Mouse (Mus musculus) lung, postnatal 4 days (tissue): Measurements from ENCODE around the gene Tcf7l1.

Source experiments
- DNase-seq, 2 experiments: peaks; one replicate each; pipeline ENCODE4 v3.0.0; 2021

Gene Tcf7l1

GRCm38 (mm10) chr6:72744144-72744800, 44.8 kb downstream of the Tcf7l1 start:
- no peak for DNase-seq

GRCm38 (mm10) chr6:72743624-72744041, 45.4 kb downstream of the Tcf7l1 start:
- DNase-seq = no peak

- peak; percentile 43 to 69 for DNase-seq
Measured at GRCm38 (mm10) chr6:72742331-72742730, 46.7 kb downstream of the Tcf7l1 start.

DNA sequence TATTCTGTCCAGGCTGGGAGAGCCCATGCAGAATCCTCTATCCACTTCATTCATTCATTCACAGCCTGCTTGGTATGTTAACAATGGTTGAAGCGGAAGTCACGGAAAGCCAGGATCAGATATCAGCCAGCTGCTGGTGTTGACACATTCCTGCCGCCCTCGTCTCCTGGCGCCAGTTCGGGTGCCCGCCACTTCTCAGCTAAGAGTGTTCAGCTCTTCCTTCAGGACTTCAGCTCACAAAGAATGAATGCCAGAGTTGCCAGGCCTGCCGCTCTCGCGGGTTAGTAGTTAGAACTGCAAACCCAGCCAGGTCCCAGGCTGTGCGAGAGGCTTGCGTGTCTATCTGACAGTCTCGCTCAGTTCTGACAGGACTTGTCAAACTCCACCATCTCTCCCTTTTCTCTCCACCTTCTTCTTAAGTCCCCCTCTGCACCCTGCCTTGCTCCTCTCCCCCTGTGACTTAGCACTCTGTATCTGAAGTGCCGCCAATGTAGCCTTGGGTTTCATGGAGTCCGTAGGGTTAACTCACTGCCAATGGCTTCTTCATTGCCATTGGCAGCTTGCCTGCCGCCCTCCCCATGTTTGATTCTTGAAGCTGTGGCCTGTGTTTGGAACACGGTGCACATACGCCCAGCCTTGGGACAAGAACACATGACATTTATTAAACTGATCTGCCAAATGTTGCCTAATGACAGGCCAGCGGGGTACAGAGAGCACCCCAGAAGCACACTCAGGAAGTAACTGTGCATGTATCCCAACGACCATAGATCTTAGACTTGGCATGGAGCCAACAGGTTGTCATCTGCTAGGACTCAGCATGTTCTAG, 48.2 kb downstream of the Tcf7l1 start:
- peak; percentile 82 to 92 for DNase-seq

DNA sequence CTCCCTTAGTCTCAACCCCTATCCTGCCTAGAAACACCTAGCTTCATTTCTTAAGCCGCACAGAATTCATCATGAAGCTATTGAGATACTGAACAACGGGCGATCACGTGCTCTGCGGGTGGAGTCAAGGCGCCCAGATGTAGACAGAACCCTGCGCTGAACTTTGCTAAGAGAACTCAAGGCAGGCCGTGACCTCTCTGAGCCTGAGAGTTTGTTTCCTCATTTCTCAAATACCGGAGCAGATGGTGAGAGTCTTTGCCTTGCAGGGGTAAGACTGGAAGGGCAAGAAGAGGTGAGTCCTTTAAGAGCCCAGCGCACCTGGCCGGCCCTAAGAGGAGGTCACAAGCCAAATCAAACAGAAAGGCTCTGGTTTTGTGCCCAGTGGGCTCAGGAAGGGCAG, 52.2 kb downstream of the Tcf7l1 start:
- DNase-seq = peak; percentile 43 to 78

GRCm38 (mm10) chr6:72735206-72735605, 53.8 kb downstream of the Tcf7l1 start:
- no peak for DNase-seq

GRCm38 (mm10) chr6:72733375-72733774, 55.7 kb downstream of the Tcf7l1 start:
- DNase-seq = no peak

GRCm38 (mm10) chr6:72732109-72732508, 56.9 kb downstream of the Tcf7l1 start:
- no peak for DNase-seq

GRCm38 (mm10) chr6:72730560-72730849, 58.5 kb downstream of the Tcf7l1 start:
- DNase-seq = no peak

GRCm38 (mm10) chr6:72729831-72730559, 59.1 kb downstream of the Tcf7l1 start:
- no peak for DNase-seq

- DNase-seq = no peak
Measured at GRCm38 (mm10) chr6:72727826-72728225, 61.2 kb downstream of the Tcf7l1 start.

GRCm38 (mm10) chr6:72724494-72725180, 64.4 kb downstream of the Tcf7l1 start:
- no peak for DNase-seq

DNA sequence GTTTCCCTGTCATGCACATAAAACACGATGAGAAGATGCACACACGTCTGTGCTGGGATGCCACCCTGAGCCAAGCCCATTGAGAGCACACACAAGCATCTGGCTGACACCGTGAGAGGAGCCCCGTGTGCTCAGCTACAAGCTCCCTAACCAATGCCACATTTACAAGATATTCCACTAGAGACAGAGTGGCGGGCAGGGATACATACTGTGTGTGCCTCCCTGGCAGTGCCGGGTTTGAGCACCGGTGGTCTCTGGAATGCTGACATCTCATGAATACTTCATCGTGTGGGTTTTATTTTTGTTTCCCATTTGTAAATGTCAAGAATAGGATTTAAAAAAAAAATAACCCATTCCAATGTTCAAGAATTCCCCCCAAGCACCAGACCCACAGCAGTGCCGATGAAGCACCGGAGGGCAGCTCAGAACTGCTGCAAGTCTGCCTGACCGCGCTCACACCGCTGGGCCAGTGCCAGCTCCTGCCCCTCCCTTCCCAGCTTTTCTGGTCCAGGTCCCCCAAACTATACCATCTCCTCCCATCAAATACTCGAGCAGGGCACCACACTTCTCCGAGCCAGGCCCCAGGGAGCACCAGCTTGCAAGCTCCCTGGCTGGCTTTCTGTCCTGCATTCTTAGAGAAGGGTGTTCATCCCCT, 65.2 kb downstream of the Tcf7l1 start:
- DNase-seq = no peak

- DNase-seq = no peak
Measured at GRCm38 (mm10) chr6:72723143-72723542, 65.9 kb downstream of the Tcf7l1 start.

DNA sequence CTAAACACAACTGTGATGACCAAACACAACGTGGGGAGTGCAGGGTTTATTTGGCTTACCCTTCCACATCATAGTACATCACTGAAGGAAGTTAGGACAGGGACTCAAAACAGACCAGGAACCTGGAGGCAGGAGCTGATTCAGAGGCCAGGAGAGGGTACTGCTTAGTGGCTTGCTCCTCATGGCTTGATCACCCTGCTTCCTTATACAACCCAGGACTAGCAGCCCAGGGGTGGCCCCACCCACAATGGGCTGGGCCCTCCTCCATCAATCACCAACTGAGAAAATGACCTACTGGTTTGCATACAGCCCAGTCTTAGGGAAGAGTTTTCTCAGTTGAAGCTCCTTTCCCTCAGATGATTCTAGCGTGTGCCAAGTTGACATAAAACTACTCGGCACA, 68.2 kb downstream of the Tcf7l1 start:
- no peak for DNase-seq

GRCm38 (mm10) chr6:72714726-72715125, 74.3 kb downstream of the Tcf7l1 start:
- peak; percentile 60 to 65 for DNase-seq

DNA sequence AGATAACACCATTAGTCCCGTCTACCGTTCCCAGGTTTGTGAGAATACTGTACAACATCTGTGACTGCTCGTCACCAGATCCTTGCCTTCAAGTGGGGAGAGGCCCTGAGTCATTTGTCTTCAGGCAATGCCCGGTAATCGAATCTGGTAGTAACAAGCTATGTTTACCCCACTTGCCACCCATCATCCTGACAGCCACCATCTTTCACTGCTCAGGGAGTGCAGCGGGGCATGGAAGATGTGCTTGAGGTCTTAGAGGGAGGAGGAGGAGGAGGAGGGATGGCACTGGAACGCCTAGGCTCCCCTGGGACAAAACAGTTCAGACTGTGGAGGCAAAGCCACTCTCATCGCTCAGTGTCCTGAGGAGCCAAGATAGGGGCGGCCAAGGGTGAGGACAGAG, 74.8 kb downstream of the Tcf7l1 start:
- no peak for DNase-seq

DNA sequence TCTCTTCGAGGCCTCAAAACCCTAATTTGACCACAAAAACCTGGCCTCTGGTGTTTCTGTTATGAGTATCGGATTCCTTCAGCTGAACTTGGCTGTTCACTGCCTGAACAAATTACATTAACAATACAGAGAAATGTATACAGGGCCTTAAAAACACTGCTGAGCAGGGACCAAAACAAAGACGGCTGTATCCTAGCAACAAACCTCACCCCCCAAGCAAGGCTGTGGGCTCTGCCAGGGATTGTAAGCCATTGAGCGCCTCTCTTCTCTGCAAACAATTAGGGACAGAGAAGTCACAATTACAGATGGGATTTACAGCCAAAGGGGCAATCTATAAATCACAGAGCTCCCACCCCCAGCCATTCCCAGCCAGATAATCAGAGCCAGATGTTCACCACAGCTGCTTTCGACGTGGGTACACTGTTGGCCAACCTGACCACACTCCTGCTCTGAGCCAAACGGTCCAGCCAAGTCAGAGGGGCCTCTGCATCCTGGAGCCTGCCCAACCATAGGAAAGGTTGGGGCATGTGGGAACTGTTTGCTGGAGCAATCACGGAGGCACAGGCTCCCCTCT, 77.5 kb downstream of the Tcf7l1 start:
- peak; percentile 41 to 69 for DNase-seq

DNA sequence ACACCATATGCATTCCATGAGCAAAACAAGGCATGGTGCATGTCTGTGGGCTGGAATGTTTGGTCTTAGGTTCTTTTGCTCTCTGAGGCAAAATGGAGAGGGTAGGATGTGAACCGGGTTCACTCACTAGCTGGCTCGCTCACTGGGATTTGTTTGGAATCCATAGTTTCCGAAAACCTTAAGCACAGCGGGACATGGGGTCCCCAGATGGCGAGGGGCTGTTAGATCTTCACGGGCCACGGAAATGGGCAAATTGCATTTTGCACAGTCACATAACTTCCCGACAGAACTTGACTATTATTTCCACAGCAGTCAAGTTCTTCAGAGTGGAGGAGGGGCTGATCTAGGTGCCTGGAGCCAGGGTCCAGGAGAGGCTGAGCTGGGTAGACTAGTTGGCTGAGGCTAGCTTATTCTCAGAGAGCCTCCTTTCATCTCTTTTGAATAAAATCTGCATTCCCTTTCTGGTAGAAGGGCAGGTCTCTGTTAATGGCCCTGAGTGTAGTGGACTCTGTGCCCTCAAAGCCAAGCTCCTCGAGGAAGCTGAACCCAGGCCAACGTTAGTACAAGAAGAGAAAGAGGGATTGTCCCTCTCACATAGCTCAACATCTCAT, 78.1 kb downstream of the Tcf7l1 start:
- no peak for DNase-seq

GRCm38 (mm10) chr6:72699467-72700126, 89.5 kb downstream of the Tcf7l1 start:
- DNase-seq = no peak

GRCm38 (mm10) chr6:72698559-72698958, 90.5 kb downstream of the Tcf7l1 start:
- no peak for DNase-seq
